Comparison of ENCODE assay signal across 28 mouse cellular contexts in the genomic region with DNA sequence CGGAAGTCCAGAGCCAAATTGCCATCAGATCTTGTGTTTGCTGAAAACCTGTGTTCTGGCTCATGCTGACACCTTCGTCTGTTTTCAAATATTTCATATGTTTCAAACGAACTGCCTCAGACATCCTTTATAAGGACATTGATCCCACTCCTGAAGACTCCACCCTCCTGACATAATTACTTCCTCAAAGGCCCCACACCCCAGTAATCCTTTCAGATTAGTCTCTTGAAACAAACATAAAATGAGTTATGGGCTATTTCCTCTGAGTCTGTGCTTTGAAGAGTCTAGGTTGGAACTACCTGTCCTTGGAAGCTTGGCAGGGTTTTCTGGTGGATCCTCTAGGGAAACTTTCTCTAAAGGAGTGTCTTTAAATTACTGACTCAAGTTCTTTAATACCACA. TPM values are rescaled to one million over a fixed set of nuclear protein-coding genes. Genes with fewer than 3 reads are reported as not detected.
"Had no signal": no experiment of that assay in that cellular context is flagged by ENCODE, and none has a peak within 500 bp of the region (broad histone marks: within the 10 kb centered on the region; RNA-seq: fewer than 3 reads in every experiment).

No protein-coding gene starts in this region.

- H3K36me3 ChIP-seq: heart, embryonic 10.5 days; heart, embryonic 12.5 days; hindbrain, embryonic 10.5 days; hindbrain, embryonic 12.5 days; kidney, embryonic 15.5 days; limb, embryonic 13.5 days; limb, embryonic 15.5 days; liver, embryonic 12.5 days had no signal

- H3K9me3 ChIP-seq: heart, embryonic 10.5 days; heart, embryonic 12.5 days; hindbrain, embryonic 10.5 days; hindbrain, embryonic 12.5 days; kidney, embryonic 15.5 days; limb, embryonic 13.5 days; limb, embryonic 15.5 days; liver, embryonic 12.5 days had no signal

- H3K27me3 ChIP-seq: heart, embryonic 12.5 days; hindbrain, embryonic 12.5 days; kidney, embryonic 15.5 days; limb, embryonic 13.5 days; limb, embryonic 15.5 days; liver, embryonic 12.5 days had no signal

- H3K4me1 ChIP-seq: heart, embryonic 10.5 days; hindbrain, embryonic 10.5 days; hindbrain, embryonic 12.5 days; kidney, embryonic 15.5 days; limb, embryonic 13.5 days; limb, embryonic 15.5 days; liver, embryonic 12.5 days had no signal

- ATAC-seq: hindbrain, embryonic 16.5 days; inflammation-experienced regulatory T-cells, adult 6 months; liver, embryonic 12.5 days had no signal

- H3K9ac ChIP-seq: heart, embryonic 12.5 days; hindbrain, embryonic 12.5 days; hindbrain, embryonic 14.5 days; kidney, embryonic 15.5 days; limb, embryonic 13.5 days; limb, embryonic 15.5 days; liver, embryonic 12.5 days; liver, embryonic 14.5 days had no signal

- DNase-seq: gastrocnemius, postnatal 14 days; heart, adult 18-20 months; heart, postnatal 10 days; heart, postnatal 4 days; kidney, adult 11 months; kidney, adult 2 months; kidney, adult 9 months; kidney, postnatal 14 days; kidney, postnatal 36 days; left cerebral cortex, postnatal 4 days had no signal

- H3K27ac ChIP-seq: heart, embryonic 10.5 days; hindbrain, embryonic 10.5 days; hindbrain, embryonic 12.5 days; hindbrain, embryonic 14.5 days; kidney, embryonic 15.5 days; kidney, postnatal 0 days; layer of hippocampus, adult 2 months; left cerebral cortex, adult 2 months; limb, embryonic 13.5 days; limb, embryonic 15.5 days; liver, embryonic 12.5 days; liver, embryonic 14.5 days had no signal

- H3K4me3 ChIP-seq: heart, embryonic 10.5 days; heart, embryonic 12.5 days; hindbrain, embryonic 10.5 days; hindbrain, embryonic 12.5 days; kidney, embryonic 15.5 days; layer of hippocampus, adult 2 months; left cerebral cortex, adult 2 months; limb, embryonic 13.5 days; limb, embryonic 15.5 days; liver, embryonic 12.5 days had no signal

- H3K4me2 ChIP-seq: heart, embryonic 12.5 days; hindbrain, embryonic 12.5 days; hindbrain, embryonic 14.5 days; kidney, embryonic 15.5 days; limb, embryonic 13.5 days; limb, embryonic 15.5 days; liver, embryonic 12.5 days had no signal

RNA-seq across cellular contexts. Expression of a gene that starts 53.2 kb away (rescaled TPM):
- total RNA-seq: granulocyte monocyte progenitor cell, adult 5-6 weeks had no signal
- polyA plus RNA-seq: limb, embryonic 11.5 days; liver, adult 2 months had no signal
